Mouse (Mus musculus) E14TG2a.4 (cell line): ENCODE data around the gene Abhd17a.
"Not testable (repeated sequence)": the region's sequence is repeated elsewhere in the genome, so short reads cannot be mapped to it uniquely, and the experiment has no call there.

ENCODE experiments used
- H3K27me3 ChIP-seq: 2 replicates; pipeline ENCODE4 v1.6.1; 2014; ENCODE audit warnings: low read length, control low read depth; ENCODE audit not compliant: insufficient read depth
- H3K36me3 ChIP-seq: 2 replicates; pipeline ENCODE4 v1.6.1; 2014; ENCODE audit warnings: low read length, control low read depth; ENCODE audit not compliant: insufficient read depth
- H3K4me1 ChIP-seq: replicated peaks from 2 replicates; pipeline ENCODE4 v1.6.1; 2014; ENCODE audit warnings: low read depth, low read length, control low read depth
- H3K4me3 ChIP-seq: replicated peaks from 2 replicates; pipeline ENCODE4 v1.5.1; 2014; ENCODE audit warnings: mild to moderate bottlenecking, low read length
- H3K9me3 ChIP-seq: 2 replicates; pipeline ENCODE4 v1.6.1; 2014; ENCODE audit warnings: low read length, control low read depth
- CTCF ChIP-seq: conservative IDR thresholded peaks from 2 replicates; pipeline ENCODE4 v1.5.1; 2014; ENCODE audit warnings: low read length
- NANOG ChIP-seq: IDR thresholded peaks from 2 replicates; pipeline ENCODE4 v1.6.1; 2014; ENCODE audit warnings: borderline replicate concordance, low read length, mixed read lengths
- POU5F1 ChIP-seq: IDR thresholded peaks from 2 replicates; pipeline ENCODE4 v1.6.1; 2014; ENCODE audit warnings: low read length, borderline replicate concordance

Abhd17a gene

GRCm38 (mm10) chr10:80611905-80612304 lies 21.8 kb upstream of the Abhd17a start:
- H3K4me1 ChIP-seq: peaks cover 68% of the 10 kb centered on the region
- no peaks in the 10 kb centered on the region for H3K27me3 ChIP-seq
- no peaks in the 10 kb centered on the region for H3K9me3 ChIP-seq
- H3K4me3 ChIP-seq: no peak overlapping the region
- TF ChIP-seq NANOG (no peak), CTCF (no peak), POU5F1 (no peak)
- H3K36me3 ChIP-seq: peaks cover 97% of the 10 kb centered on the region

DNA sequence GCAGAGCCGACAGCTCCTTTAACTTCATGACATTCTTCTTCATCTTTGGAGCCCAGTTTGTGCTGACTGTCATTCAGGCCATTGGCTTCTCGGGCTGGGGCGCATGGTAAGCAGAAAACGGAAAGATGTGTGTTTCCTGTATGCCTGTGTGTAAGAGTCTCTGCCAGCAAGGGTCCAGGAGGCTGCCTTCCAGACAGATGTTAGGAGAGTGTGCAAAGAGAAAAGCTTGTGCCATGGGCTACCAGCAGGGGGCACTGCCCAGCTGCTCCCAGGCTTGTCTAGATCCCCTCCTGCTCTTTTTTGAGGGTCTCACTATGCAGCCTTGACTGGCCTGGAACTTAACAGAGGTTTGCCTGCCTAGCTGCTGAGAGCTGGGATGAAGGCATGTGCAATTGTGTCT lies 20.9 kb upstream of the Abhd17a start:
- H3K27me3 ChIP-seq: no peaks in the 10 kb centered on the region
- no peak overlapping the region for H3K4me3 ChIP-seq
- TF ChIP-seq CTCF (peak; percentile 94), NANOG (no peak), POU5F1 (no peak)
- H3K4me1 ChIP-seq: peaks cover 76% of the 10 kb centered on the region
- peaks cover 96% of the 10 kb centered on the region for H3K36me3 ChIP-seq
- no peaks in the 10 kb centered on the region for H3K9me3 ChIP-seq

GRCm38 (mm10) chr10:80610116-80610785 lies 20.1 kb upstream of the Abhd17a start:
- no peak overlapping the region for H3K4me3 ChIP-seq
- no peaks in the 10 kb centered on the region for H3K27me3 ChIP-seq
- no peak for TF ChIP-seq CTCF
- TF ChIP-seq POU5F1: no peak
- no peak for TF ChIP-seq NANOG
- peaks cover 76% of the 10 kb centered on the region for H3K4me1 ChIP-seq
- H3K36me3 ChIP-seq: peaks cover 88% of the 10 kb centered on the region
- no peaks in the 10 kb centered on the region for H3K9me3 ChIP-seq

DNA sequence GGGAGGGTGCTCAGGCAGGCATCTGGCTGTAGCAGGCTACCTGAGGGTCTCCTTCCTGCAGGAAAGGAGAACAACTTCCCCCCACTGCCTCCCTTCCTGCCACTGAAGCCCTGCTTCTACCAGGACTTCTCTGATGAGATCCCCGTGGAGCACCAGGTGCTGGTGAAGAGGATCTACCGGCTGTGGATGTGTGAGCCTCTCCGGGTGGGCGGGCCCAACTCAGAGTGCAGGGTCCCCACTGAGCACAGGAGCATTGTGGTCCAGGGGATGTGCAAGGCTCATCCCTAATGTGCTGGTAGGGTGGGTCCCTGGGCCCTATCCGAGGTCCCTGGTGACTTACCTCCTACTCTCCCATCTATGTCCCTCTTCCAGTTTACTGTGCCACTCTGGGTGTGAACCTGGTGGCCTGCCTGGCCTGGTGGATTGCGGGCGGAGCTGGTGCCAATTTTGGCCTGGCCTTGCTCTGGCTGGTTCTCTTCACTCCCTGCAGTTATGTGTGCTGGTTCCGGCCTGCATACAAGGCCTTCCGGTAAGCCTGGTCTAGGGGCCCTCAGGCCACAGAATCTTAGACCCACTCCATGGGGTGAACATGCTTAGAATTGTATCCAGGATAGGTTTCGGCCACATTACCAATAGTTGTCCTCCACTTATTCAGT lies 19.3 kb upstream of the Abhd17a start:
- Histone ChIP-seq H3K36me3 (peaks cover 83% of the 10 kb centered on the region), H3K4me1 (peaks cover 82% of the 10 kb centered on the region), H3K27me3 (no peaks in the 10 kb centered on the region), H3K9me3 (no peaks in the 10 kb centered on the region), H3K4me3 (0 out of 2 replicates have a peak overlapping the region, but pooled peaks have one; percentile 20)
- TF ChIP-seq NANOG: no peak
- TF ChIP-seq POU5F1: no peak
- TF ChIP-seq CTCF: no peak

GRCm38 (mm10) chr10:80608435-80608834 lies 18.3 kb upstream of the Abhd17a start:
- Histone ChIP-seq H3K4me1 (peaks cover 82% of the 10 kb centered on the region), H3K27me3 (no peaks in the 10 kb centered on the region), H3K4me3 (peak overlapping the region; percentile 84; the same call in 1 of the 2 replicates), H3K36me3 (peaks cover 82% of the 10 kb centered on the region), H3K9me3 (no peaks in the 10 kb centered on the region)
- TF ChIP-seq CTCF: no peak
- no peak for TF ChIP-seq POU5F1
- TF ChIP-seq NANOG: no peak

GRCm38 (mm10) chr10:80606737-80607350 lies 16.7 kb upstream of the Abhd17a start:
- no peaks in the 10 kb centered on the region for H3K9me3 ChIP-seq
- peaks cover 66% of the 10 kb centered on the region for H3K36me3 ChIP-seq
- peak overlapping the region; percentile 84 for H3K4me3 ChIP-seq
- H3K4me1 ChIP-seq: peaks cover 86% of the 10 kb centered on the region
- no peaks in the 10 kb centered on the region for H3K27me3 ChIP-seq
- TF ChIP-seq NANOG: no peak
- no peak for TF ChIP-seq CTCF
- no peak for TF ChIP-seq POU5F1

DNA sequence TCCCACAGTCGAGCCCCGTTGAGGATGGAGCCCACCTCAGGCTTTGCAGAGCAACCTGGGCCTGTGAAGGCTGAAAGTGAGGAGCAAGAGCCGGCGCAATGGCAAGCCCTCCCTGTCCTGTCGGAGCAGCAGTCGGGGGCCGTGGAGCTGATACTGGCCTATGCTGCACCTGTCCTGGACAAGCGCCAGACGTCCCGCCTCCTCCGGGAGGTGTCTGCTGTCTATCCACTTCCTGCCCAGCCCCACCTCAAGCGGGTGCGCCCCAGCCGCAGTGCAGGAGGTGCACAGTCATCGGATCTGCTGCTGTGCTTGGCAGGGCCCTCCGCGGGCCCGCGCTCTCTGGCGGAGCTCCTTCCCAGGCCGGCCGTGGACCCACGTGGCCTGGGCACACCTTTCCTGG lies 16.2 kb upstream of the Abhd17a start:
- Histone ChIP-seq H3K27me3 (no peaks in the 10 kb centered on the region), H3K4me3 (peak overlapping the region; percentile 84), H3K9me3 (no peaks in the 10 kb centered on the region), H3K36me3 (peaks cover 60% of the 10 kb centered on the region), H3K4me1 (peaks cover 86% of the 10 kb centered on the region)
- TF ChIP-seq NANOG (no peak), POU5F1 (no peak), CTCF (no peak)

- H3K9me3 ChIP-seq, H3K27me3 ChIP-seq: not testable (repeated sequence)
- Histone ChIP-seq H3K36me3 (peaks cover 55% of the 10 kb centered on the region), H3K4me3 (peak within 1 kb of the TSS; percentile 84), H3K4me1 (peaks cover 80% of the 10 kb centered on the region)
Observed at GRCm38 (mm10) chr10:80605721-80606120, 15.6 kb upstream of the Abhd17a start, which contains the start of gene Gm49322. TSS of gene Gm49322 (plus strand) at chr10:80606021.
